Mouse (Mus musculus) bone marrow, adult 2 months (tissue): Measurements from ENCODE around the gene Fam189a1.

ENCODE experiments used
- CTCF ChIP-seq: fragments of 200-500 bp; IDR thresholded peaks from 2 replicates; pipeline ENCODE4 v1.5.1; 2011; ENCODE audit warnings: low read length, control low read depth; ENCODE audit not compliant: control insufficient read depth, insufficient read depth
- POLR2A ChIP-seq: fragments of 200-500 bp; IDR thresholded peaks from 2 replicates; pipeline ENCODE4 v1.6.1; 2011; ENCODE audit warnings: low read depth, mild to moderate bottlenecking, control low read depth, low read length, borderline replicate concordance; ENCODE audit not compliant: control insufficient read depth

- TF ChIP-seq CTCF (no peak), POLR2A (no peak)
Measured at GRCm38 (mm10) chr7:64905506-64905905, 250.9 kb downstream of the Fam189a1 start.
